Mouse (Mus musculus) heart, embryonic 14.5 days (tissue): ENCODE data around the gene B9d1. TPM values are rescaled to one million over a fixed set of nuclear protein-coding genes. Genes with fewer than 3 reads are reported as not detected.
A peak's percentile ranks its signal among the peaks of the same experiment; 100 is the strongest.

ENCODE experiments used
- ATAC-seq: fragments of 200-750 bp; cut with Nextera tagmentation; 2 replicates; pipeline ENCODE4 v1.8.0; 2017; ENCODE audit warnings: low read depth, moderate TSS enrichment; ENCODE audit not compliant: insufficient number of reproducible peaks, insufficient read depth, low FRiP score
- H3K27ac ChIP-seq, 2 experiments: fragments of 200-500 bp in 1 of 2; fragments of 300-500 bp in 1 of 2; sonication (generic) in 1 of 2; replicated peaks in 1 of 2; 2 replicates each; pipeline ENCODE4 v1.5.1; 2012 to 2014; ENCODE audit warnings: low read depth in 2 of 2, low read length in 2 of 2, control low read depth in 1 of 2, mild to moderate bottlenecking in 1 of 2, mixed read lengths in 1 of 2; ENCODE audit not compliant: control insufficient read depth in 1 of 2, insufficient read depth in 1 of 2
- H3K27me3 ChIP-seq: fragments of 300-500 bp; sonication (generic); 2 replicates; pipeline ENCODE4 v1.6.1; 2014; ENCODE audit warnings: mild to moderate bottlenecking, low read length, control low read depth; ENCODE audit not compliant: control insufficient read depth, insufficient read depth
- H3K36me3 ChIP-seq: fragments of 300-500 bp; sonication (generic); 2 replicates; pipeline ENCODE4 v1.6.1; 2014; ENCODE audit warnings: mild to moderate bottlenecking, control low read depth, low read length, mixed read lengths; ENCODE audit not compliant: control insufficient read depth, insufficient read depth
- H3K4me1 ChIP-seq, 2 experiments: fragments of 200-500 bp in 1 of 2; fragments of 300-500 bp in 1 of 2; sonication (generic) in 1 of 2; 2 replicates each; pipeline ENCODE4 v1.6.1; 2012 to 2014; ENCODE audit warnings: low read length in 2 of 2, control low read depth in 1 of 2, mixed read lengths in 1 of 2; ENCODE audit not compliant: control insufficient read depth in 2 of 2, insufficient read depth in 2 of 2
- H3K4me2 ChIP-seq: fragments of 300-500 bp; sonication (generic); 2 replicates; pipeline ENCODE4 v1.6.1; 2014; ENCODE audit warnings: mild to moderate bottlenecking, low read length
- H3K4me3 ChIP-seq, 2 experiments: fragments of 200-500 bp in 1 of 2; fragments of 300-500 bp in 1 of 2; sonication (generic) in 1 of 2; 2 replicates each; pipeline ENCODE4 v1.5.1; 2012 to 2014; ENCODE audit warnings: low read length in 2 of 2, mild to moderate bottlenecking in 2 of 2, control low read depth in 1 of 2, low read depth in 1 of 2, moderate library complexity in 1 of 2; ENCODE audit not compliant: control insufficient read depth in 1 of 2, insufficient read depth in 1 of 2
- H3K9ac ChIP-seq: fragments of 300-500 bp; sonication (generic); 2 replicates; pipeline ENCODE4 v1.6.1; 2014; ENCODE audit warnings: mild to moderate bottlenecking, low read length
- H3K9me3 ChIP-seq: fragments of 300-500 bp; sonication (generic); 2 replicates; pipeline ENCODE4 v1.6.1; 2016; ENCODE audit warnings: low read length, control low read depth; ENCODE audit not compliant: control insufficient read depth
- WGBS: fragments of 180-500 bp; shearing (Covaris S2); extraction: QIAGEN DNeasy Blood & Tissue Kit; methylation state at CpG from one replicate; pipeline ENCODE4 v1.1.7; 2014; 5-methylcytosine and 5-hydroxymethylcytosine counted together
- polyA plus RNA-seq: library from polyadenylated mRNA; unstranded; fragments of >200 nt; fragmentation: Nextera tagmentation; extraction: Ambion mirVana; gene quantifications from 2 replicates; pipeline ENCODE4 v1.2.1, GENCODE M21; 2014

B9d1 gene
- polyA plus RNA-seq, 1 experiment from 2014 or later: 13.3 TPM

DNA sequence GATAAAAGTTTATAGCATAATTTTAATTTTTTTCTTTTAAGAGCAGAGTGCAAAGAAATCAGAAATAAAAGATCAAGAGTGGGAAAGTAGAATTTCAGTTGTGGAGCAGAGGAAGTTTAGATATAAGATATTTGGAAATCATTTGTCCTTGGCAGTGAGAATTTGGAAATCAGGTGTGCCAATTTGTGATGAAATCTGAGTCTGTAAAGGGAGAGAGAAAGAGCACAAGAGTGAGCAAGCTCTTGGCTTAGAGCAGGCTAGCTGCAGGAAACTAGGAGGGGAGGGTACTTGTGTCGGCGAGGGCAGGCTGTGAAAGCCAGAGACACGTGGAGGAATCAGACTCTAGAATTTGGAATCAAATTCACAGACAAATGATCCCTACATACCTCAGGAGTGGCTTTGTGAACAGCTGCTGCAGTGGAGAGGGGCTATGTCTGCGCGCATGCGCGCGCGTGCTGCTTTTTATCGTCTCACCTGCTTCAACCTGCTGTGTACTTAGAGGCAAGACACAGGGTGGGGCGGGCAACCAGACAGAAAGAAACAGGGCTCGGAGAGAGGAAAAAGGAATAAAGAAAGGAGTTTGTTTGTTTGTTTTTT, 28.1 kb upstream of the B9d1 start:
- whole genome bisulfite sequencing: 58% methylated on average over 12 of the region's 12 CpGs
- Histone ChIP-seq H3K4me1 (no peaks in the 10 kb centered on the region; a peak in 1 of 4 replicates), H3K36me3 (no peaks in the 10 kb centered on the region), H3K4me2 (peak overlapping the region; percentile 23; the same call in 1 of the 2 replicates), H3K27me3 (no peaks in the 10 kb centered on the region), H3K9me3 (no peaks in the 10 kb centered on the region), H3K27ac (no peak overlapping the region), H3K4me3 (no peak overlapping the region; a peak in 1 of 4 replicates), H3K9ac (no peak overlapping the region)
- no peak for ATAC-seq

DNA sequence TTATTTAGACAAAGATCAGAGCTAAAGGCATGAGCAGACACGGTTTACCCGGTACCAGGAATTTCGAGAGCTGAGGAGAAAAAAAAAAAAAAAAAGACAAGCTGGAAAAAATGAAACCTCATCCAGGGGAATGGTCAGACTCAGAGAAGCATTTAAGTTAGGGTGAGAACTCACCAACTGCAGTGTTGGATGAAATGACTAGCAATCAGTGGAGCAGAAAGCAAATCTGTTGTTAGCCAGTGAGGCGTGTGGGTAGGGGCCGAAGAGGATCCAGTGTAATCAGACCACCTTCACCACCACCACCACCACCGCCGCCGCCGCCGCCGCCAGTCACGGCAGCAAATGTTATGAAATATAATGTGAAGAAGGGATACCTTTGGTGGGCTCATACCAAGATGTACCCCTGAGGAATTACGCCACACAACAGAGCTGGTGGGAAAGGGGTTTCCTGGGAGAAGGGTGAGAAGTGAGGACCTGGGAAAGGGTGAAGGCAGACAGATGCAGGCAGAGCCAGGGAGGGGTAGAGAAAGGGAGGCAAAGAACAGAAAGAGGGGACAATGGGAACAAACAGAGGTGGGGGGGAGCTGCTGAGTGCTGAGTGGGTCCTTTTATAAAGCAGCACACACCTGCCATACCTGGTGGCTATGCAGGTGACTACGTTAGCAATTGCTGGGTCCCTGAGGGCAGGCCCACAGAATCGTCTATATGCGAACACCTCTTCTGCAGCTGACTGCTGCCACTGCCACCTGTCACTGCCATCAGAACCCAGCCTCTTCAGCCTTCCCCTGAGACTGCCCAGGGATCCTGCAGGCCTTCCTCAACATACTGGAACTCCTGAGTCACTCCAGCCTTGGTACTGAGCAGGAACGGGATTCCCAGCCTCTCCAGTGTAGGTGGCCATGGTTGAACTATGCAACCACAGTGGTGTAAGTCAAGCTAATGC, 27.1 kb upstream of the B9d1 start:
- no peak overlapping the region for H3K9ac ChIP-seq
- no peak overlapping the region for H3K4me3 ChIP-seq

DNA sequence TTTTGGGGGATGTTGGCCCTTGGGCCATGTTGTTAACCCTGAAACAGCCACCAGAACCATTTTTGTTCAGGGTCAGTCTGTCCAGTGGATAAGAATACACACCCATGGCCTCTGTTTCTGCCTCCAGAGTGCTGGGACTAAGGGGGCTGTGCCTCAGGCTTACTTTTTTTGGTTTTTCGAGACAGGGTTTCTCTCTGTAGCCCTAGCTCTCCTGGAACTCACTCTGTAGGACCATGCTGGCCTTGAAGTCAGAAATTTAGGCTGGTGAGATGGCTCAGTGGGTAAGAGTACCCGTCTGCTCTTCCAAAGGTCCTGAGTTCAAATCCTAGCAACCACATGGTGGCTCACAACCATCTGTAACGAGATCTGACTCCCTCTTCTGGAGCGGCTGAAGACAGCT, 26.2 kb upstream of the B9d1 start:
- Histone ChIP-seq H3K27ac (no peak overlapping the region), H3K36me3 (no peaks in the 10 kb centered on the region), H3K9ac (no peak overlapping the region), H3K4me1 (no peaks in the 10 kb centered on the region; a peak in 1 of 4 replicates), H3K9me3 (no peaks in the 10 kb centered on the region), H3K27me3 (no peaks in the 10 kb centered on the region), H3K4me3 (no peak overlapping the region), H3K4me2 (no peak overlapping the region)
- WGBS: 82% methylated on average over 4 of the region's 4 CpGs
- ATAC-seq: no peak

More for the DNA sequence above, 27.1 kb upstream of the B9d1 start:
- Histone ChIP-seq H3K4me1 (no peaks in the 10 kb centered on the region; a peak in 1 of 4 replicates), H3K9me3 (no peaks in the 10 kb centered on the region), H3K27ac (no peak overlapping the region), H3K36me3 (no peaks in the 10 kb centered on the region), H3K4me2 (no peak overlapping the region), H3K27me3 (no peaks in the 10 kb centered on the region)
- WGBS: 71% methylated on average over 17 of the region's 17 CpGs
- no peak for ATAC-seq

DNA sequence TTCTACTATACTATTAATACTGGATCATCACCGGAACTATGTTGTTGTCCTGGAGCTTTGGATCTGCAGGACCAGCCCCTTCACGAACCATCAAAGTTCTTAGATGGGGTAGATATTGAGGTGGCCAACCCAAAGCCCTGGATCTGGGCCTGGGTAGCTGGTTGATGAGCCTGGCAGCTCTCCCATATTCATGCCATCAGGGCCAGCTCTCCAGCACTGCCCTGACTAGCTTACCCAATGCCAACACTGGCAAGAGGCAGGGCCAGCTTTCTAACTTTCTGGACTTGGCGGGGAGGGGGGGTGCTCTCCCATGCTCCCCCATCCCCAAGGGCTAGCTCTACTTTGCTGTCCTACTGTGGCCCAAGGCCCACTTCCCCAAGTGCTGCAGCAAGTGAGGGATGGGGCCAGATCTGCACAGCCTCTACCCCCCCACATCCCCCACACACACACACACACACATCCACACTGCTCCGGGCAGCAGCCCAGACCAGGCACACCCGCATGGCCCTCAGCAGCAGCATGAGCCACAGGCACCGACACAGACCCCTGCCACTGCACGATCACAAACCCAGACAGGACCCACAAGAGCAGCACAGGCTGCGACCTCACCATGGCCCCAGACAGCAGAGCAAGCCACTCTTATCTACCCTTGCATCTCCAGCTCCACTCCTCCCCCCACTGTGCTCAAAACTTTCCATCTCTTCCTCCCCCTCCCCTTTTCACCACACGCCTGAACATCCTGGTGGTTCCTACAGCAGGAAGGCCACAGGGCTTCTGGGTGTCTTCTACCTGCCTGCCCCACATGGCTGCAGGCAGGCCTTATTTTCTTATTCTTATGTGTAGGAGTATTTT, 23.5 kb upstream of the B9d1 start:
- Histone ChIP-seq H3K36me3 (no peaks in the 10 kb centered on the region), H3K27ac (no peak overlapping the region), H3K4me2 (no peak overlapping the region), H3K9ac (no peak overlapping the region), H3K27me3 (no peaks in the 10 kb centered on the region), H3K4me3 (no peak overlapping the region), H3K4me1 (peaks cover 8 to 18% of the 10 kb centered on the region in 2 experiments; a peak in 2 of 4 replicates), H3K9me3 (no peaks in the 10 kb centered on the region)
- no peak for ATAC-seq
- WGBS: 59% methylated on average over 9 of the region's 9 CpGs

DNA sequence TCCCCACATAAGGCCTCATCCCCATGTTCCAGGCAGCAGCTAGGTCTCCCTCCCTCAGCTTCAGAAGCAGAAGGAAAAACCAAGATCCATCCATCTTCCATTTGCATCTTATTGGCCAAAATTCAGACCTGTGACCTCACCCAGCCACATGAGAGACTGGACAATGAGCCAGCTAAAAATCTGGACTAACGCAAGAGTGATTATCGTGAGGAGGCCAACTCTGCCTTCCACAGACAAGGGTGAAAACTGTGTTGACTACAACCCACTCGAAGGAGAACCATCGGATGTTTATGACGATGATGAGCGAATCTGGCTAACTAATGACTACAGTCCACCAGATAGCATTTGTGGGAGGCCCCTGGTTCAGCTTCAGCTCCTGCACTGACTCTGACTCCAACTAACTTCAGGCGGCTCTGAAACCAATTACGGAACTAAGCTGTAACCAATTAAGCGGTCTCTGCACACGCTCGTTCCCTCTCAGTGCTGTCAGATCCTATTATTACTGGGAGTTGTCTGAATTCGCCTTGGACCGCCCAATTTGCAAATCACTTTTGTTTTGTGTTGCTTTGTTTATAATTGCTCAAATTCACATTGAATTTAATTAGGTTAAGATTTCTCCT, 21.6 kb upstream of the B9d1 start:
- Histone ChIP-seq H3K4me2 (no peak overlapping the region), H3K4me1 (peaks cover 25% of the 10 kb centered on the region in 2 experiments; a peak in 3 of 4 replicates), H3K4me3 (no peak overlapping the region), H3K27ac (peak overlapping the region in 1 of 2 experiments; percentile 11; a peak in 1 of 4 replicates), H3K36me3 (peaks cover 7% of the 10 kb centered on the region), H3K27me3 (no peaks in the 10 kb centered on the region), H3K9me3 (no peaks in the 10 kb centered on the region), H3K9ac (no peak overlapping the region)
- 95% methylated on average over 13 of the region's 13 CpGs for WGBS
- no peak for ATAC-seq

DNA sequence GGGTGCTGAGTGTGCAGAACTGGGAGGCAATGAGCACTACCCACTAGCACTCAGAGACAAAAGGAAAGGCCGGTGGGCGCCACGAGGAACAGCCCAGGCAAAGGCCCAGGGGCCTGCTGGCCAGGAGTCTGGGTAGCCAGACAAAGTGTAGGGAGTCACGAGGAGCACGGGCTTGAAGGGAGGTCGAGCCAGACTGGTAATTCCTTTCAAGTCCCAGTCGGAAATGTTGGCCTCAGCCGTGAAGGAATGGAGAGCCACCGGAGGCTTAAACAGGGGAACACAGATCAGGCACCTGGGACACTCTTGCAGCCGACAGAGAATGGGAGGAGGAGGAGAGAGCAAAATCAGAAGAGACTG, 20.7 kb upstream of the B9d1 start:
- Histone ChIP-seq H3K36me3 (peaks cover 16% of the 10 kb centered on the region), H3K4me3 (no peak overlapping the region), H3K9me3 (no peaks in the 10 kb centered on the region), H3K4me1 (peaks cover 25 to 26% of the 10 kb centered on the region in 2 experiments; a peak in 3 of 4 replicates), H3K9ac (peak overlapping the region; percentile 58), H3K27me3 (no peaks in the 10 kb centered on the region), H3K27ac (peak overlapping the region; percentile 86 to 94), H3K4me2 (peak overlapping the region; percentile 56)
- WGBS: 31% methylated on average over 10 of the region's 10 CpGs
- no peak for ATAC-seq
